Mouse (Mus musculus) lung, adult 2 months (tissue): ENCODE results near the gene Nol3. TPM values are rescaled to one million over a fixed set of nuclear protein-coding genes. Genes with fewer than 3 reads are reported as not detected.

ENCODE experiments used
- DNase-seq: peaks from one replicate; pipeline ENCODE4 v3.0.0; 2022
- H3K4me1 ChIP-seq: fragments of 200-500 bp; 2 replicates; pipeline ENCODE4 v1.6.1; 2011; ENCODE audit warnings: low read length; ENCODE audit not compliant: control insufficient read depth, insufficient read depth
- H3K4me3 ChIP-seq: fragments of 200-500 bp; replicated peaks from 2 replicates; pipeline ENCODE3; 2011; ENCODE audit warnings: low read depth, mild to moderate bottlenecking, control low read depth, low read length; ENCODE audit errors: extremely low read depth
- CTCF ChIP-seq: fragments of 200-500 bp; IDR thresholded peaks from 2 replicates; pipeline ENCODE4 v1.5.1; 2011; ENCODE audit warnings: mild to moderate bottlenecking, low read length, control low read depth; ENCODE audit not compliant: insufficient read depth
- POLR2A ChIP-seq: fragments of 200-500 bp; IDR thresholded peaks from 2 replicates; pipeline ENCODE4 v1.6.1; 2011; ENCODE audit warnings: low read depth, mild to moderate bottlenecking, control low read depth, low read length, borderline replicate concordance; ENCODE audit errors: extremely low read depth
- WGBS: fragments of 180-500 bp; shearing (Covaris S2); methylation state at CpG from one replicate; pipeline ENCODE4 v1.1.7; 2018; 5-methylcytosine and 5-hydroxymethylcytosine counted together
- polyA plus RNA-seq: library from polyadenylated mRNA; depleted of rRNA; stranded (reverse); fragments of >200 nt; gene quantifications from 2 replicates; pipeline ENCODE4 v1.2.3, GENCODE M21; 2012

The Nol3 gene
- polyA plus RNA-seq, 1 experiment: 10.7 TPM

DNA sequence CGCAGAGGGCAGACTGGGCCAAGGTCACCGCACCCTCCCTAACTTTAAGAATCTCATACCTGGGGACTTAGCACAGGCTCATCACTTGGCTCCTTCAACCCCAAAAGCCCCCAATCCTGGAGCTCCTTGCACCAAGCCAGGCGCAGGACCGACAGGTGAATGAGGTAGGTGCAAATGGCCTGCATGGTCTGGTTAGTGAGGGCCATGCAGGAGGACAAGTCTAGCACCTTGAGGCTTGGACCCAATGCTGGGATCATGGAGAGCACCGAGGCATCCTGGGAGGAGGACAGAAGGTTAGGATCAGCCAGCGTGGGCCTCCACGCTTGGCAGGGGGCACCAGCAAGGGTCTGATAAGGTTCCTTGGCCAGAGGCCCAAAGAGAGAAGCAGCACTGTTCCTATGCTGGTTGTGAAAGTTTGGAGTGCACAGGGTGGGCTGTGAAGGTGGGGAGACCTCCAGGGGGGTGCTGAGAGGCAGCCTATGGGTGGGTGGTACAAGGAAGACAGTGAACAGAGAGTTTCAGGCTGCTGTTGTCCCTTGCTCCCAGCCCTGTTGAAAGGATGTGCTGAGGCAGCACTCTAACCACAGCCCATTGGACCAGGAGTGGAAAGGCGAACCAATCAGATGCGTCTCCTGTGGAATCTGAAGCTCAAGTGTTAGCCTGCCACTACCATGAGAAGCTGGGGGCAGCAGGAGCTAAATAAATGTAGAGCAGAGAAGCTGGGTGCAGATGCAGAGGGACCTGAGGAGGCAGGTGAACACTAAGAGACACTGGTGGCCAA lies 37.9 kb downstream of the Nol3 start:
- WGBS: 81% methylated on average over 9 of the region's 9 CpGs
- no peak for DNase-seq
- Histone ChIP-seq H3K4me3 (no peak overlapping the region), H3K4me1 (peaks cover 4% of the 10 kb centered on the region; the same call in 1 of the 2 replicates)
- no peak for TF ChIP-seq POLR2A
- TF ChIP-seq CTCF: no peak

- Histone ChIP-seq H3K4me1 (peaks cover 4% of the 10 kb centered on the region; the same call in 1 of the 2 replicates), H3K4me3 (no peak overlapping the region)
- no peak for TF ChIP-seq POLR2A
- TF ChIP-seq CTCF: no peak
- no peak for DNase-seq
- WGBS: 79% methylated on average over 18 of the region's 18 CpGs
Observed at GRCm38 (mm10) chr8:105315073-105315769, 39.3 kb downstream of the Nol3 start.

GRCm38 (mm10) chr8:105317941-105318340 lies 42.0 kb downstream of the Nol3 start:
- peak; percentile 72 for DNase-seq
- WGBS: 54% methylated on average over 4 of the region's 4 CpGs
- H3K4me1 ChIP-seq: peaks cover 4% of the 10 kb centered on the region; the same call in 1 of the 2 replicates
- no peak overlapping the region for H3K4me3 ChIP-seq
- TF ChIP-seq CTCF: no peak
- peak; percentile 26; the same call in 1 of the 2 replicates for TF ChIP-seq POLR2A

DNA sequence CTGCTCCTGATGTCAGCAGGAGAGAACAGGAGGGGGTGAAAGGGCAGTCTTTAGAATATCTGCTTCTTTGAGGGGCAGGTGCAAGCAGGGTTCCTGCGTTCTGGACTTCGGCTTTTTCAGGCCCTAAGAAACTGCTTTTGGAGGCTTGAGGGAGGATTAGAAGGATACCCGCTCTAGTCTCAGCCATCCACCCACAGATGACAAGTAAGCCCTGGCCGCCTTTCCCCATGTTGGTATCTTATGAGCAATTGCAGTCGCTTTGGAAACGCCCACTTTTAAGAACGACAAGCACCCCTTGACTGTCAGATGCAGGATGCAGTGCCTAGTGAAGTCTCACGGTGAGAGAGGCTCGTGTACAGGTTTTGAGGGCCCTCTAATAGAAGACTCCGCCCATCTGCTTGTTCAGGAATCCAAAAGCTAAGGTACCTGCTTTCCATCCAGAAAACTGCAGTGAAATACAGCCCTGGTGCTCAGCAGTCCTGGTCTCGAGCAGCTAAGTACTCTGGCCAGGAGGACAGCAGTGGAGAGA lies 42.8 kb downstream of the Nol3 start:
- peak; percentile 45 for DNase-seq
- peaks cover 4% of the 10 kb centered on the region; the same call in 1 of the 2 replicates for H3K4me1 ChIP-seq
- H3K4me3 ChIP-seq: no peak overlapping the region
- TF ChIP-seq POLR2A (no peak), CTCF (no peak)
- WGBS: 77% methylated on average over 11 of the region's 11 CpGs

- Histone ChIP-seq H3K4me1 (peaks cover 5% of the 10 kb centered on the region), H3K4me3 (no peak overlapping the region)
- WGBS: 73% methylated on average over 4 of the region's 4 CpGs
- TF ChIP-seq CTCF: no peak
- no peak for TF ChIP-seq POLR2A
- no peak for DNase-seq
Observed at GRCm38 (mm10) chr8:105323183-105323582, 47.2 kb downstream of the Nol3 start.

GRCm38 (mm10) chr8:105325641-105326093 lies 49.7 kb downstream of the Nol3 start:
- H3K4me3 ChIP-seq: peak overlapping the region; percentile 63
- under 1% methylated on average over 12 of the region's 12 CpGs for WGBS
- TF ChIP-seq CTCF (no peak), POLR2A (no peak)
- peaks cover 5% of the 10 kb centered on the region for H3K4me1 ChIP-seq
- DNase-seq: no peak

- peak; percentile 97 for DNase-seq
- Histone ChIP-seq H3K4me3 (peak within 1 kb of the TSS; percentile 91), H3K4me1 (peaks cover 5% of the 10 kb centered on the region)
- under 1% methylated on average over 36 of the region's 36 CpGs for WGBS
- peak; percentile 94 for TF ChIP-seq POLR2A
- 0 out of 2 replicates have a peak, but pooled peaks have one; percentile 17 for TF ChIP-seq CTCF
Observed at GRCm38 (mm10) chr8:105326141-105326672, 50.3 kb downstream of the Nol3 start, which contains the start of the genes Lrrc29 and Tmem208. TSS of gene Lrrc29 (minus strand) at chr8:105326278. TSS of gene Tmem208 (plus strand) at chr8:105326354.

- peaks cover 5% of the 10 kb centered on the region for H3K4me1 ChIP-seq
- DNase-seq: no peak
- 27% methylated on average over 6 of the region's 6 CpGs for WGBS
- peak overlapping the region; percentile 91 for H3K4me3 ChIP-seq
- TF ChIP-seq CTCF (no peak), POLR2A (no peak)
Observed at GRCm38 (mm10) chr8:105326968-105327367, 51.0 kb downstream of the Nol3 start.

GRCm38 (mm10) chr8:105330325-105330724 lies 54.4 kb downstream of the Nol3 start:
- Histone ChIP-seq H3K4me1 (peaks cover 5% of the 10 kb centered on the region), H3K4me3 (no peak overlapping the region)
- no peak for DNase-seq
- TF ChIP-seq CTCF: no peak
- no peak for TF ChIP-seq POLR2A
- WGBS: 87% methylated on average over 12 of the region's 12 CpGs
